Mouse (Mus musculus) myocyte (in vitro differentiated cells): Measurements from ENCODE around the gene Itgb1bp1. TPM values are rescaled to one million over a fixed set of nuclear protein-coding genes. Genes with fewer than 3 reads are reported as not detected.

Experiments
- H3K27me3 ChIP-seq: one replicate; pipeline ENCODE4 v1.6.1; 2011; ENCODE audit not compliant: control insufficient read depth, insufficient read depth, insufficient read length
- H3K36me3 ChIP-seq: one replicate; pipeline ENCODE4 v1.6.1; 2011; ENCODE audit not compliant: control insufficient read depth, insufficient read depth
- H3K4me2 ChIP-seq: one replicate; pipeline ENCODE4 v1.6.1; 2011; ENCODE audit warnings: low read depth, control low read depth
- H3K4me3 ChIP-seq: one replicate; pipeline ENCODE4 v1.5.1; 2011; ENCODE audit warnings: mild to moderate bottlenecking, control low read depth, moderate library complexity
- H3K79me2 ChIP-seq: one replicate; pipeline ENCODE4 v1.6.1; 2011; ENCODE audit not compliant: control insufficient read depth, insufficient read depth
- H3ac ChIP-seq: one replicate; pipeline ENCODE4 v1.6.1; 2011; ENCODE audit not compliant: control insufficient read depth, insufficient read length
- CEBPB ChIP-seq: IDR thresholded peaks from 2 replicates; pipeline ENCODE4 v1.6.1; 2011; ENCODE audit warnings: mild to moderate bottlenecking, moderate library complexity; ENCODE audit not compliant: poor library complexity, insufficient read depth, severe bottlenecking
- E2F4 ChIP-seq: IDR thresholded peaks from one replicate; pipeline ENCODE4 v1.6.1; 2011; ENCODE audit warnings: mild to moderate bottlenecking, control low read depth, moderate library complexity; ENCODE audit not compliant: insufficient read depth
- MAX ChIP-seq: IDR thresholded peaks from one replicate; pipeline ENCODE4 v1.6.1; 2011; ENCODE audit warnings: low read depth, mild to moderate bottlenecking, control low read depth
- MYOD1 ChIP-seq, 3 experiments: IDR thresholded peaks; one replicate each; pipeline ENCODE4 v1.6.1; 2011; ENCODE audit warnings: control low read depth in 2 of 3, low read depth in 2 of 3, mild to moderate bottlenecking in 2 of 3, moderate library complexity in 1 of 3; ENCODE audit not compliant: insufficient read length in 2 of 3, control insufficient read depth in 1 of 3
- MYOG ChIP-seq, 3 experiments: IDR thresholded peaks; one replicate each; pipeline ENCODE4 v1.6.1; 2011; ENCODE audit warnings: control low read depth in 2 of 3, low read depth in 2 of 3, mild to moderate bottlenecking in 2 of 3; ENCODE audit not compliant: insufficient read length in 2 of 3, control insufficient read depth in 1 of 3, insufficient read depth in 1 of 3
- POLR2A ChIP-seq: IDR thresholded peaks from one replicate; pipeline ENCODE4 v1.6.1; 2011; ENCODE audit warnings: low read depth, mild to moderate bottlenecking, control low read depth, moderate library complexity; ENCODE audit not compliant: insufficient read length
- POLR2AphosphoS2 ChIP-seq: IDR thresholded peaks from one replicate; pipeline ENCODE4 v1.6.1; 2011; ENCODE audit warnings: low read depth, control low read depth; ENCODE audit not compliant: insufficient read length
- REST ChIP-seq: IDR thresholded peaks from one replicate; pipeline ENCODE4 v1.6.1; 2011; ENCODE audit warnings: mild to moderate bottlenecking, control low read depth, moderate library complexity; ENCODE audit not compliant: insufficient read depth, insufficient read length
- SRF ChIP-seq: IDR thresholded peaks from one replicate; pipeline ENCODE4 v1.6.1; 2011; ENCODE audit warnings: low read depth; ENCODE audit not compliant: control insufficient read depth, insufficient read length
- TCF12 ChIP-seq: IDR thresholded peaks from one replicate; pipeline ENCODE4 v1.6.1; 2011; ENCODE audit warnings: mild to moderate bottlenecking, control low read depth; ENCODE audit not compliant: poor library complexity, insufficient read depth, severe bottlenecking
- TCF3 ChIP-seq: IDR thresholded peaks from one replicate; pipeline ENCODE4 v1.6.1; 2011; ENCODE audit warnings: low read depth, control low read depth; ENCODE audit not compliant: insufficient read length
- USF1 ChIP-seq: IDR thresholded peaks from one replicate; pipeline ENCODE4 v1.6.1; 2011; ENCODE audit warnings: low read depth, mild to moderate bottlenecking, control low read depth, moderate library complexity
- polyA plus RNA-seq: library from polyadenylated mRNA; unstranded; fragments of >200 nt; fragmentation: generic; extraction: Trizol; gene quantifications from one replicate; pipeline ENCODE4 v1.2.1, GENCODE M21; 2012; ENCODE audit warnings: missing spikeins

Itgb1bp1 gene
- polyA plus RNA-seq, 1 experiment: 45.4 TPM

GRCm38 (mm10) chr12:21214551-21215165, 71.4 kb downstream of the Itgb1bp1 start:
- no peaks in the 10 kb centered on the region for H3K27me3 ChIP-seq
- H3K79me2 ChIP-seq: no peaks in the 10 kb centered on the region
- TF ChIP-seq MAX (no peak), REST (no peak), USF1 (no peak), E2F4 (no peak), POLR2A (no peak), TCF12 (no peak)
- no peak overlapping the region for H3K4me3 ChIP-seq
- H3ac ChIP-seq: no peak overlapping the region
- H3K4me2 ChIP-seq: no peak overlapping the region
- no peaks in the 10 kb centered on the region for H3K36me3 ChIP-seq

DNA sequence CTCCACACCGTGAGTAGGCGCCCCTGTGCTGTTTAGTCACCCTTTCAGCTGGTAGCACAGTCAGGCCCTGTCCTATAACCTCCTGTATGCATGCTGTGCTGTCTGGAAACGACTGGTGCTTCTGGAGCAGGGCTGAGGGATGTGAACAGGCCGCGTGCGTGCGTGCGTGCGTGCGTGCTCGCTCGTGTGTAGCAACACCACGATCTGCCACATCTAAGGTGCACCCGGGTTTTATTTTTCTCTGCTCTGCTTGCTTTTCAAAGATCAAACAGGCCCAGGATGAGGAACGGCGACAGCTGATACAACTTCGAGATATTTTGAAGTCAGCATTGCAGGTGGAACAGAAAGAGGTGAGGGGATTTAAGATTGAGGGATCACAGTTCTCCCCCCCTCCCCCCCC, 73.2 kb downstream of the Itgb1bp1 start:
- no peak overlapping the region for H3ac ChIP-seq
- no peak overlapping the region for H3K4me2 ChIP-seq
- TF ChIP-seq POLR2A (no peak), MYOG (IDR thresholded peaks at IDR 0.05; ENCODE audit: control insufficient read depth in 1 of 3, insufficient read depth in 1 of 3, insufficient read length in 2 of 3, low read depth in 2 of 3) (no peak), MYOD1 (IDR thresholded peaks at IDR 0.05; ENCODE audit: control insufficient read depth in 1 of 3, insufficient read length in 2 of 3, low read depth in 2 of 3) (no peak), REST (no peak), POLR2AphosphoS2 (no peak), E2F4 (no peak), TCF12 (no peak), MAX (no peak), TCF3 (no peak), USF1 (no peak), SRF (no peak), CEBPB (no peak)
- no peaks in the 10 kb centered on the region for H3K79me2 ChIP-seq
- no peaks in the 10 kb centered on the region for H3K27me3 ChIP-seq
- H3K36me3 ChIP-seq: no peaks in the 10 kb centered on the region
- no peak overlapping the region for H3K4me3 ChIP-seq

- H3K79me2 ChIP-seq: no peaks in the 10 kb centered on the region
- no peaks in the 10 kb centered on the region for H3K27me3 ChIP-seq
- no peak for TF ChIP-seq TCF12
- no peak for TF ChIP-seq REST
- no peak for TF ChIP-seq USF1
- no peak for TF ChIP-seq MYOG (IDR thresholded peaks at IDR 0.05; ENCODE audit: control insufficient read depth in 1 of 3, insufficient read depth in 1 of 3, insufficient read length in 2 of 3, low read depth in 2 of 3)
- no peak for TF ChIP-seq MYOD1 (IDR thresholded peaks at IDR 0.05; ENCODE audit: control insufficient read depth in 1 of 3, insufficient read length in 2 of 3, low read depth in 2 of 3)
- TF ChIP-seq POLR2A: no peak
- no peak for TF ChIP-seq MAX
- no peak for TF ChIP-seq SRF
- TF ChIP-seq CEBPB: no peak
- no peak for TF ChIP-seq POLR2AphosphoS2
- no peak for TF ChIP-seq TCF3
- no peak for TF ChIP-seq E2F4
- no peak overlapping the region for H3K4me2 ChIP-seq
- no peak overlapping the region for H3K4me3 ChIP-seq
- no peaks in the 10 kb centered on the region for H3K36me3 ChIP-seq
- no peak overlapping the region for H3ac ChIP-seq
These were observed 76.8 kb downstream of the Itgb1bp1 start for GRCm38 (mm10) chr12:21209273-21209672.

DNA sequence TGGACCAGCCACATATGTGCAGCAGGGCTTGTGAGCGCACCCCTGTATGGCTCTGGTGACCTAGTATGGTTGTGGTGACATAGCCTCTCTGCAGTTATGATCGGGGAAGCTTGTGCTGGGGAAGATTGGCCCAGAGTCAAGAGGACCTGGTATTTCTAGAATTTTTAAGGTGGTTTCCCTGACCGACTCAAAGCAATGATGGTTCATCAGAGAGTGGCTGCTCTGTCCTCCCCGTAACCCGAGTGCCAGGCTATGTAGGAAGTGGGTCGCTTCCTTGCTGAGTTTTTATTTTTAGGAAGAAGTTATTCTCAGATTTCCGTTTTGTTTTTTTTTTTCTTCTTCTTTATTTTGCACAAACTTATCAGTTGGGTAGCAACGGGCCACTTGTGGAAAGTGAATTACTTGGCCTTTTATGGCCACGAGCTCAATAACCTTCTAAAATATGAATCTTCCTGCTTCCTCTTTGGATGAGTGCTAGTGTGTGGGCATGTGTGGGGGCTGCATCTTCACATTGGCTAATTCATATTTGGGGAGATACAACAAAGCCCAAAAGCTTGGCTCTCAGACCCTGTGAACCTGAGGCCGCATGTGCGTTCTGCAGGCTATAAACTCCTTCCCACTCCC, 77.8 kb downstream of the Itgb1bp1 start:
- no peak for TF ChIP-seq POLR2A
- TF ChIP-seq USF1: no peak
- TF ChIP-seq MYOG (IDR thresholded peaks at IDR 0.05; ENCODE audit: control insufficient read depth in 1 of 3, insufficient read depth in 1 of 3, insufficient read length in 2 of 3, low read depth in 2 of 3): no peak
- TF ChIP-seq REST: no peak
- TF ChIP-seq TCF3: no peak
- no peak for TF ChIP-seq MAX
- TF ChIP-seq MYOD1 (IDR thresholded peaks at IDR 0.05; ENCODE audit: control insufficient read depth in 1 of 3, insufficient read length in 2 of 3, low read depth in 2 of 3): no peak
- no peak for TF ChIP-seq CEBPB
- no peak for TF ChIP-seq E2F4
- TF ChIP-seq SRF: no peak
- no peak for TF ChIP-seq POLR2AphosphoS2
- TF ChIP-seq TCF12: no peak

GRCm38 (mm10) chr12:21207422-21207821, 78.7 kb downstream of the Itgb1bp1 start:
- Histone ChIP-seq H3K4me3 (no peak overlapping the region), H3K79me2 (no peaks in the 10 kb centered on the region), H3K4me2 (no peak overlapping the region), H3K27me3 (no peaks in the 10 kb centered on the region), H3ac (no peak overlapping the region), H3K36me3 (no peaks in the 10 kb centered on the region)
- TF ChIP-seq TCF3 (no peak), MYOG (IDR thresholded peaks at IDR 0.05; ENCODE audit: control insufficient read depth in 1 of 3, insufficient read depth in 1 of 3, insufficient read length in 2 of 3, low read depth in 2 of 3) (no peak), REST (no peak), POLR2AphosphoS2 (no peak), SRF (no peak), POLR2A (no peak), USF1 (no peak), MAX (no peak), TCF12 (no peak), MYOD1 (IDR thresholded peaks at IDR 0.05; ENCODE audit: control insufficient read depth in 1 of 3, insufficient read length in 2 of 3, low read depth in 2 of 3) (no peak)

More for the DNA sequence above, 77.8 kb downstream of the Itgb1bp1 start:
- Histone ChIP-seq H3K27me3 (no peaks in the 10 kb centered on the region), H3K79me2 (no peaks in the 10 kb centered on the region), H3K4me2 (no peak overlapping the region), H3K4me3 (no peak overlapping the region), H3K36me3 (no peaks in the 10 kb centered on the region), H3ac (no peak overlapping the region)
